Mouse (Mus musculus) lung, embryonic 14.5 days (tissue): ENCODE data around the gene Ifngr2. TPM values are rescaled to one million over a fixed set of nuclear protein-coding genes. Genes with fewer than 3 reads are reported as not detected.
A peak's percentile ranks its signal among the peaks of the same experiment; 100 is the strongest.

Source experiments
- ATAC-seq: fragments of 200-750 bp; cut with Nextera tagmentation; 2 replicates; pipeline ENCODE4 v1.8.0; 2017; ENCODE audit warnings: mild to moderate bottlenecking, moderate TSS enrichment, moderate library complexity; ENCODE audit not compliant: insufficient read depth
- DNase-seq: peaks from one replicate; pipeline ENCODE4 v3.0.0-alpha.2; 2015
- H3K27ac ChIP-seq: fragments of 300-500 bp; sonication (generic); 2 replicates; pipeline ENCODE4 v1.5.1; 2014; ENCODE audit warnings: low read depth, mild to moderate bottlenecking, moderate library complexity
- H3K27me3 ChIP-seq: fragments of 300-500 bp; sonication (generic); 2 replicates; pipeline ENCODE4 v1.6.1; 2014; ENCODE audit warnings: low read length, control low read depth; ENCODE audit not compliant: insufficient read depth
- H3K36me3 ChIP-seq: fragments of 300-500 bp; sonication (generic); 2 replicates; pipeline ENCODE4 v1.6.1; 2014; ENCODE audit warnings: control low read depth; ENCODE audit not compliant: insufficient read depth
- H3K4me1 ChIP-seq: fragments of 300-500 bp; sonication (generic); 2 replicates; pipeline ENCODE4 v1.6.1; 2014; ENCODE audit warnings: antibody characterized with exemption, control low read depth; ENCODE audit not compliant: insufficient read depth
- H3K4me2 ChIP-seq: fragments of 300-500 bp; sonication (generic); 2 replicates; pipeline ENCODE4 v1.6.1; 2014; ENCODE audit warnings: mild to moderate bottlenecking
- H3K4me3 ChIP-seq: fragments of 300-500 bp; sonication (generic); 2 replicates; pipeline ENCODE4 v1.5.1; 2014; ENCODE audit warnings: low read depth, low read length
- H3K9ac ChIP-seq: fragments of 300-500 bp; sonication (generic); 2 replicates; pipeline ENCODE4 v1.6.1; 2014
- H3K9me3 ChIP-seq: fragments of 300-500 bp; sonication (generic); 2 replicates; pipeline ENCODE4 v1.6.1; 2016; ENCODE audit warnings: low read depth, low read length, control low read depth
- CTCF ChIP-seq: IDR thresholded peaks from 2 replicates; pipeline ENCODE4 v1.5.1; 2016; ENCODE audit warnings: antibody characterized with exemption, low read depth
- WGBS: fragments of 180-500 bp; shearing (Covaris S2); extraction: QIAGEN DNeasy Blood & Tissue Kit; methylation state at CpG from one replicate; pipeline ENCODE4 v1.1.7; 2014; 5-methylcytosine and 5-hydroxymethylcytosine counted together
- polyA plus RNA-seq: library from polyadenylated mRNA; unstranded; fragments of >200 nt; fragmentation: Nextera tagmentation; extraction: Ambion mirVana; gene quantifications from 2 replicates; pipeline ENCODE4 v1.2.1, GENCODE M21; 2014

The Ifngr2 gene
- polyA plus RNA-seq = 47.7 and 52.1 TPM in 2 replicates

GRCm38 (mm10) chr16:91546836-91547741, at the start of gene Ifngr2:
Gene Ifngr2 (plus strand): TSS chr16:91547072.
- peak; percentile 94 for ATAC-seq
- Histone ChIP-seq H3K4me3 (peak within 1 kb of the TSS; percentile 96), H3K4me2 (peak within 1 kb of the TSS; percentile 80), H3K27me3 (no peaks in the 10 kb centered on the region), H3K4me1 (peaks cover 12% of the 10 kb centered on the region), H3K27ac (peak within 1 kb of the TSS; percentile 81), H3K9ac (peak within 1 kb of the TSS; percentile 95), H3K36me3 (no peaks in the 10 kb centered on the region), H3K9me3 (no peaks in the 10 kb centered on the region)
- peak; percentile 76 for DNase-seq
- no peak for TF ChIP-seq CTCF
- under 1% methylated on average over 73 of the region's 74 CpGs for WGBS

GRCm38 (mm10) chr16:91498041-91498440, 48.8 kb upstream of the Ifngr2 start:
- no peak overlapping the region for H3K4me3 ChIP-seq
- no peak overlapping the region for H3K4me2 ChIP-seq
- H3K27me3 ChIP-seq = no peaks in the 10 kb centered on the region
- ATAC-seq (no peak), DNase-seq (no peak)
- WGBS = 94% methylated on average over 7 of the region's 7 CpGs
- H3K9ac ChIP-seq = no peak overlapping the region
- TF ChIP-seq CTCF = no peak
- H3K27ac ChIP-seq = no peak overlapping the region
- peaks cover 90% of the 10 kb centered on the region for H3K36me3 ChIP-seq
- H3K4me1 ChIP-seq = no peaks in the 10 kb centered on the region
- H3K9me3 ChIP-seq = no peaks in the 10 kb centered on the region

GRCm38 (mm10) chr16:91504701-91505100, 42.2 kb upstream of the Ifngr2 start:
- Histone ChIP-seq H3K4me2 (no peak overlapping the region), H3K4me3 (no peak overlapping the region), H3K27ac (no peak overlapping the region), H3K27me3 (no peaks in the 10 kb centered on the region), H3K4me1 (no peaks in the 10 kb centered on the region), H3K9ac (no peak overlapping the region), H3K9me3 (no peaks in the 10 kb centered on the region), H3K36me3 (peaks cover 72% of the 10 kb centered on the region)
- no peak for DNase-seq
- 93% methylated on average over 7 of the region's 7 CpGs for WGBS
- ATAC-seq = no peak
- TF ChIP-seq CTCF = no peak

GRCm38 (mm10) chr16:91505116-91505601, 41.7 kb upstream of the Ifngr2 start:
- Histone ChIP-seq H3K4me1 (no peaks in the 10 kb centered on the region), H3K9ac (no peak overlapping the region), H3K4me3 (no peak overlapping the region), H3K4me2 (no peak overlapping the region), H3K36me3 (peaks cover 68% of the 10 kb centered on the region), H3K9me3 (no peaks in the 10 kb centered on the region), H3K27me3 (no peaks in the 10 kb centered on the region), H3K27ac (no peak overlapping the region)
- TF ChIP-seq CTCF = no peak
- DNase-seq (no peak), ATAC-seq (no peak)
- 88% methylated on average over 15 of the region's 15 CpGs for WGBS

GRCm38 (mm10) chr16:91506396-91506795, 40.5 kb upstream of the Ifngr2 start:
- DNase-seq (no peak), ATAC-seq (no peak)
- Histone ChIP-seq H3K27ac (no peak overlapping the region), H3K4me3 (no peak overlapping the region), H3K27me3 (no peaks in the 10 kb centered on the region), H3K36me3 (peaks cover 56% of the 10 kb centered on the region), H3K9ac (no peak overlapping the region), H3K4me1 (no peaks in the 10 kb centered on the region), H3K9me3 (no peaks in the 10 kb centered on the region), H3K4me2 (no peak overlapping the region)
- WGBS = 91% methylated on average over 12 of the region's 12 CpGs
- no peak for TF ChIP-seq CTCF

GRCm38 (mm10) chr16:91512161-91512787, 34.6 kb upstream of the Ifngr2 start:
- WGBS = 31% methylated on average over 7 of the region's 7 CpGs
- Histone ChIP-seq H3K4me3 (no peak overlapping the region), H3K27me3 (no peaks in the 10 kb centered on the region), H3K27ac (no peak overlapping the region), H3K4me1 (no peaks in the 10 kb centered on the region), H3K9me3 (no peaks in the 10 kb centered on the region), H3K9ac (no peak overlapping the region), H3K36me3 (peaks cover 5% of the 10 kb centered on the region; the same call in 1 of the 2 replicates), H3K4me2 (no peak overlapping the region)
- peak; percentile 93 for DNase-seq
- no peak; the same call in 1 of the 2 replicates for ATAC-seq
- peak; percentile 99 for TF ChIP-seq CTCF

- Histone ChIP-seq H3K9ac (no peak overlapping the region), H3K27me3 (no peaks in the 10 kb centered on the region), H3K9me3 (no peaks in the 10 kb centered on the region), H3K27ac (no peak overlapping the region), H3K4me1 (no peaks in the 10 kb centered on the region), H3K36me3 (no peaks in the 10 kb centered on the region), H3K4me2 (no peak overlapping the region), H3K4me3 (no peak overlapping the region)
- no peak for TF ChIP-seq CTCF
- no peak for ATAC-seq
- no peak for DNase-seq
- WGBS = 79% methylated on average over 6 of the region's 6 CpGs
These were observed 33.8 kb upstream of the Ifngr2 start for GRCm38 (mm10) chr16:91513099-91513498.
